Mouse (Mus musculus) activated CD4-positive, CD25-positive, alpha-beta regulatory T cell, adult 4 months (primary cell): Measurements from ENCODE around the gene Rgs14. TPM values are rescaled to one million over a fixed set of nuclear protein-coding genes. Genes with fewer than 3 reads are reported as not detected.
A peak's percentile ranks its signal among the peaks of the same experiment; 100 is the strongest.

Source experiments
- ATAC-seq: one replicate; pipeline ENCODE4 v1.8.0; 2017
- polyA plus RNA-seq, 2 experiments: library from polyadenylated mRNA; unstranded; fragments of 100-300 nt; shearing (Covaris generic); gene quantifications; one replicate each; pipeline ENCODE4 v1.2.1; 2017

The Rgs14 gene
- polyA plus RNA-seq = 10 to 100 TPM; 51.5 to 69.6 TPM

GRCm38 (mm10) chr13:55369531-55370114, at the start of gene Rgs14:
Rgs14 (plus strand) TSS chr13:55369732.
- peak; percentile 97 for ATAC-seq

- ATAC-seq = no peak
Observed at GRCm38 (mm10) chr13:55319931-55320533, 49.5 kb upstream of the Rgs14 start, which contains the start of gene Prelid1. Prelid1 (plus strand) TSS chr13:55320500.

DNA sequence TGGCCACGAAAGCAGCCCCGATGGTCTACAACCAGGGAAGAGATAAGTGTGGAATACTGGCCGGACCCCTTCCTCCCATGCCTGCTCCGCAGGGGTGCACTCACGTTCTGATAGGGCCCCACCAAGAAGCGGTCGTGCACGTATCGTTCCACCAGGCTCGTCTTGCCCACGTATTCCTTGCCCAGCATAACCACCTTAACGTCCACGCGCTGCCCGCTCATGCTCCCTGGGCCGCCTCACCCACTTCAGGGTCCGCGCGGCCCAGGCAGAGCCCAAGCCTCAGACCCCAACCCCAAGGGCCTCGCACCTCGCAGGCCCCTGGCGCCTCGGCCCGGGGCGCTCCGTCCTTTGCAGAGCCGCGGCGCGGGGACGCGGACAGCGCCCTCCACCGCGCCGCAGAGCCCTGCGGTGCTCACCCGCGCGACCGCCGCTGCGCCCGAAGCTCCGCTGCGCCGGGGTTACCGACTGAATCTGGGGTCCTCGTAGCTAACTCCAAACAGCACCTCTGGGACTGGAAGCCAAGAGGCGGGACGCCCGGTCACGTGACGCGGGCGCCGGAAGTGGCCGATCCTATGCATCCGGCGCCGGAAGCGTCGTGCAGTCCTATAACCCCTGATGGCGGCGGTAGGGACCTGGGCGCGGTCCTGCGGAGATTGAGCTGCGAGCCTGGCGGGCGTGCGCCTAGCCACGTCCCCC, 48.0 kb upstream of the Rgs14 start, which contains the start of gene Rab24:
Rab24 (minus strand) TSS at position 513 of the 696 bp plus-strand sequence.
- peak; percentile 95 for ATAC-seq

- no peak for ATAC-seq
Observed at GRCm38 (mm10) chr13:55322130-55322825, 47.3 kb upstream of the Rgs14 start.

DNA sequence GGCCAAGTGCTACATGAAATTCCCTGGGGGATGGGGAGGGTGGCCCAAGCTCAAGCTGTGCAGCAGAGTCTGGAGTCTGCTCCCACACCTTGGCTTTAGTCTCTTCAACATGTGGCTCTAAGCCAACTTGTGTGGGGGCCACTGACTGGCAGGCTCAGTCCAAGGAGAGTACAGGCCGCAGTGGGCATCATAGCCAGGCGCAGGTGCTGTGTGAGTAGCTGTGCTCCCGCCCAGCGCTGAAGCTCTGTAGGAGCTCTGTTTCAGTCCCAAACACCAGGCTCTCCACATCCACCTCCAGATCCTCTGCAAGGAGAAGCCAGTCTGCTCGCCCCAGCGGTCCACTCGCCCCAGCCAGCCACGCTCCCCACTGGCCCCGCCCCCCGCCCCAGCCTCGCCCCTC, 43.9 kb upstream of the Rgs14 start:
- no peak for ATAC-seq

DNA sequence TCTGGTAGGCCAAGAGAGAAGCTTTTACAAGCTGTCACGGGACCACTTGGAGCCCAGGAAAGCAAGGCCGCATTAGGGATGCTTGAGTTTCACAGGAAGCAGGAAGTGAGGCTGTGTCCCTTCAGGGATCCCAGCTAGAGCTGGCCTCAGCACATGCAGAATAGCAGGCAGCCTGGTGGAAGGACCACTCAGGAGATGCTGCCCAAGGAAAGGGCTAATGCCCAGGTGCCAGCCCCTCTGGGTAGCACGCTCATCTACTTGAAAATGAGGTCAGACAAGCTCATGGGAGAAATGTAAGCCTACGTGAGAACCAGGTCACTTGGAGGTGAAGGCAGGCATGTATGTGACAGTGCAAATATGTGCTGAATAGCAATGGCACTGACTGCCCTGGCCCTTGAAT, 42.4 kb upstream of the Rgs14 start:
- ATAC-seq = peak; percentile 4

DNA sequence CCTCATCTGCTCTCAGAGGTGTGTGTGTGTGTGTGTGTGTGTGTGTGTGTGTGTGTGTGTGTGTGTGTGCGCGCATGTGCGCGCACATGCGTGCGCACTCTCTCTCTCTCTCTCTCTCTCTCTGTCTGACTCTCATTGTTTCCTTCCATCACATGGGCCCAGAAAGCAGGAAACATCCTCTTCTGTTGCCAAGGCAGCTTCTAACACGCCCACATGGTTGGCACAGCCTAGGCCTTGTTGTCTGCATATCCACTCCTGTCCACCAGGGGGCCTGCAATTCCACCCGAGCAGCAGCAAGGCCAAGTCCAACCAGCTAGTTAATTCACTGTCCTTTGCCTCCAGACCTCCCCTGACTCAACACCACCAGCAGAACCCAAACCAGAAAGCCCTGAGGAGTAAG, 41.9 kb upstream of the Rgs14 start:
- ATAC-seq = peak; percentile 89

- no peak for ATAC-seq
Observed at GRCm38 (mm10) chr13:55328171-55328570, 41.4 kb upstream of the Rgs14 start.

DNA sequence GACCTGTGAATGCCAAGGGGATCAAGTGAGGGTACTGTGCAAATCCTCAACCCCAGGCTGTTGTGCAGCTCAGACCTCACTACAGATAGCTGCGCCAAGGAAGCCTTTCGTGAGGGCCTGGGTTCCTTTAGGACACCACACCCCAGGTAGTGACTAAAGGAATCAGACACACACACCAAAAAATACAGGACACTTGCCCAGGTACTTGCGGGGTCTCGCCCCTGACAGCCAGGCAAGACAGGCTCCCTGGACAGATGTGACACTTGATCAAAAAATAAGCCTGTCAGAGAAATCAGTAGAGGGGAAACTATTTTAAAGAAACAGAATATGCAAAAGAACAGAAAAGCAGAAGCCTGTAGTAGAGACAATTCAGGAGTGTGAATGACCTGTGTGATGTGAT, 40.9 kb upstream of the Rgs14 start:
- no peak for ATAC-seq

GRCm38 (mm10) chr13:55329109-55329682, 40.3 kb upstream of the Rgs14 start:
- ATAC-seq = peak; percentile 1

GRCm38 (mm10) chr13:55329683-55330566, 39.6 kb upstream of the Rgs14 start, which contains the start of gene Mxd3:
Mxd3 (minus strand) TSS chr13:55329823.
- ATAC-seq = peak; percentile 63

DNA sequence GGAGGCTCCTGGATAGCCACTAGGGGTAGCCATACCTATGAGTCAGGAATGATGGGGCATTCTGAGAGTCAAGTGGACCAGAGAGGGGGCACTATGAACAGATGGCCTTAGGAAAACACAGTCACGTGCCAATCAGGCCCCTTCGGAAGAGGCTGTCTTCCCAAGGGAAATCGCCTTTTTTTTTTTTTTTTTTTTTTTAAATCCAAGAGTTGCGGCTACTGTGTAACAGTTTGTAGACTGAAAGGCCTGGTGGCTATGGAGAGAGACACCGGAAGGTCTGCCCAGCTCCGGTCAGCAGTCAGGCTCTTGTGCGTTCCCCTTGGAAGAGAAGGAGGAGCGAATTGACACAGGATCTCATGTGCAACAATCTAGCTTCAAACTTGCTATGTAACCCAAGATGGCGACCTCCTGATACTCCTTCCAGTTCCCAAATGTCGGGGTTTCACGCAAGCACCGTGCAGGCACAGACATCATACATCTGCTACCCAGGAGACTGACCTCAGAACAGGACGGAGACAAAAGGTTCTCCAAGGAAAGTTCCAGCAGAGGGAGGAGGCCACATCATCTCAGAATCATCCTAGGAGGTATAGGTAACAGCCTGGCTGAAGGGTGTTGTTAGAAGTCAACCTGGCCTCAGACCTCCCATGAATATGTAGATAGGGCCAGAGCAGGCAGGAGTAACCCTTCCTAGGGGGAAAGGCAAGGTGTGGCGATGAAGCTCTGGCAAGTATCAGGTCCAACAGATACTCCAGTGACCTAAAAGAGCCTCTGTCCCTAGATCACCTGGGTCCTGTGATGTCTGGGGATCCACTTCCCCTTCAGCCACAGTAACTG, 38.7 kb upstream of the Rgs14 start:
- no peak for ATAC-seq

DNA sequence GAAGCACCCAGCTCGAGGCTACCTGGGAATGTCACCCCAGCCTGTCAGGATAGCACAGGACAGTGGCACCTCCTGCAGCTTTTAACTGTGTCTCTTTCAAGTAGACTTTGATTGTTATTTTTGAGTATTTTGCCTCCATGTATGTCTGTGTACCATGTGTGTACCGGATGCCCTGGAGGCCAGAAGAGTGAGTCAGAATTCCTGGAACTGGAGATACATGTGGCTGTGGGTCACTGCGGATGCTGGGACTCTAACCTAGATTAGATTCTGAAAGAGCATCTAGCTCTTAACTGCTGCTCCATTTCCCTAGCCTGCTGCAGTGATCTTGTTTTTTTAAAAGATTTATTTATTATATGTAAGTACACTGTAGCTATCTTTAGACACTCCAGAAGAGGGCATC, 37.2 kb upstream of the Rgs14 start:
- no peak for ATAC-seq

GRCm38 (mm10) chr13:55335701-55336100, 33.8 kb upstream of the Rgs14 start:
- ATAC-seq = no peak

- no peak for ATAC-seq
Observed at GRCm38 (mm10) chr13:55337341-55337975, 32.1 kb upstream of the Rgs14 start.

- no peak for ATAC-seq
Observed at GRCm38 (mm10) chr13:55338131-55339054, 31.1 kb upstream of the Rgs14 start.

GRCm38 (mm10) chr13:55339259-55339658, 30.3 kb upstream of the Rgs14 start:
- peak; percentile 57 for ATAC-seq

DNA sequence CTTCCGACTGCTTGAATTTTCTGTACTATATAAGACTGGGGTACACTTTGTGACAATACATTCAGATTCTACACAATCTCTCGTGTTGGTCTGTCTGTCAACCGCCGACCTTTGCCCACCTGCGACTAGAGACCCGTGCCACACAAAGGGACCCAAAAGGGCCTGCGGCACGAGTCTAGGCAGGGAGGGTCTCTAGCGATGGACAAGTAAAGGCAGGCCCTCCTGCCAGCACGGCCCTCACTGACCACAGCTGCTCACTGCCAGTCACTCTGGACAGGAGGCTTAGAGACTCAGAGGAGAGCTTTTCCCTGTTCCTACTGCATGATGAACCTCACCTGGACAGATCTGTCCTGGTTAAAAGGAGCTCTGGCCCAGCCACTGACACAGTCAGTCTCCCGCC, 27.1 kb upstream of the Rgs14 start:
- no peak for ATAC-seq

DNA sequence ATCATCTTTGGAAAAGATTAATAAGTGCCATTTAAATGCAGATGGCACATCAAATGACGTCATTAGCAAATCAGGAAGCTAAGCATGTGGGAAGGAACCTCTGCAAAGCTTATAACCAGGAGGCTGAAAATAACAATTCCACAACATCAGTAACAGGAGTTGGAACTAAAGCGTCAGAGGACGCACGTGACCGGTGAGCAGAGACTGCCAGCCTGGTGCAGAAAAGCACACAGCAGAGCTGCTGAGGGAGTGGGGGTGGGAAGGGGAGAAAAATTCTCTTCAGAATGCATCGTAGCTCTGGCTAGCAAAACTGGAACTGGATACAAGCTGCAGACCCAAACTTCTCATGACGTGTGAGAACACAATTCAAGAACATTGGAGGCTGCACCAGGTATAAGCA, 25.2 kb upstream of the Rgs14 start:
- ATAC-seq = no peak
